Mouse (Mus musculus) CD4-positive helper T cell, adult 2 months (primary cell): ENCODE results near the gene Zbtb16.

Source experiments
- DNase-seq: peaks from one replicate; pipeline ENCODE4 v3.0.0-alpha.2; 2012; ENCODE audit warnings: low read depth, missing footprints, low spot score

Zbtb16 gene

GRCm38 (mm10) chr9:48744916-48745315 is 91.1 kb downstream of the Zbtb16 start:
- no peak for DNase-seq

DNA sequence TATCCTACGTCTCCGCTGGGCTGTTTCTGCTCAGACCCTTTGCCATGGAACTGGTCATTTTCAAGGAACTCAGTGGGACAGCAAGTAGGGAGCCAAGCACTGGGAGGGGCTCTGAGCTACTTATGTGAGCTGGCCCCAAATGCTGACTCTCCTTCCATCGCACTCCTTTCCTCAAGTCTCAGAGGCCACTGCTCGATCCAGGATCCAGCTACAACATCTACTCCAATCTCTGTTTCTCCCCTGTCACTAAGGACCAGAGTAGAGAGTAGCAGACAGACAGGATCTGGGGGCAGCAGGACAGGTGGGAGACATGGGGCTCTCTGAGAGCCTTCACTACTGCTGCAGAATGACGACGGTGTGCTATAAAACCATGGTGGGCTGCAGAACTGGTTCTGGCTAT is 91.6 kb downstream of the Zbtb16 start:
- DNase-seq = no peak

GRCm38 (mm10) chr9:48743338-48744285 is 92.4 kb downstream of the Zbtb16 start:
- no peak for DNase-seq

GRCm38 (mm10) chr9:48742150-48742549 is 93.9 kb downstream of the Zbtb16 start:
- DNase-seq = no peak

DNA sequence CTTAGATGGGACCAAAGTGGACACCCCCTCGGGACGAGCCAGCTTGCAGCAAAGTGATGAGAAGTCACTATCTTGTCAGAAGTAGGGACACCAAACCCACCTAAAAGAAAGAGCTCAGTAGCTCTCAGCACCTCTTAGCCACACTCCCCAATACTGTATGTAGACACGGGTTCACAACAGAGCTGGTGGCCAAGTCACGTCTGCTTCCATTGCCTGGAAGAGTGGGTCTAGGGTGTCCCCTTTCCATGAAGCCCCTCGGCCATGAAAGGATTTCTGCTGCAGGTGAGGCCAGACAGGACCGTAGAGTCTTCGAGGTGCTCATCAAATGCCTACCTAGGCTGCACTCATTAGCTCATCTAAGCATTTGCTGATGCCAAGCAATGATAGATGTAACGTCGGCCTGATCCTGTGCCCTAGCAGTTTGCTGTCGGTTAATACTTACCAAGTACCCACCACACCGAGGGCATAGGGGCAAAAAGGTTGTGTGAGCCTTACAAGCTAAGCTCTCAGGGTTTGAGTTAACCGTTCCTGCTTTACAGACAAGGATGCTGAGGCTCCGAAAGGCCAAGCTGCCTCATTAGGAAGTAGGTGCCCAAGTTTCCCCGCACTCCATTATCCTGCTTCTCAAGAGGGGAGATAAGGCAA is 94.5 kb downstream of the Zbtb16 start:
- DNase-seq = no peak

GRCm38 (mm10) chr9:48740732-48741255 is 95.2 kb downstream of the Zbtb16 start:
- no peak for DNase-seq

GRCm38 (mm10) chr9:48740098-48740505 is 95.9 kb downstream of the Zbtb16 start:
- DNase-seq = peak; percentile 88

DNA sequence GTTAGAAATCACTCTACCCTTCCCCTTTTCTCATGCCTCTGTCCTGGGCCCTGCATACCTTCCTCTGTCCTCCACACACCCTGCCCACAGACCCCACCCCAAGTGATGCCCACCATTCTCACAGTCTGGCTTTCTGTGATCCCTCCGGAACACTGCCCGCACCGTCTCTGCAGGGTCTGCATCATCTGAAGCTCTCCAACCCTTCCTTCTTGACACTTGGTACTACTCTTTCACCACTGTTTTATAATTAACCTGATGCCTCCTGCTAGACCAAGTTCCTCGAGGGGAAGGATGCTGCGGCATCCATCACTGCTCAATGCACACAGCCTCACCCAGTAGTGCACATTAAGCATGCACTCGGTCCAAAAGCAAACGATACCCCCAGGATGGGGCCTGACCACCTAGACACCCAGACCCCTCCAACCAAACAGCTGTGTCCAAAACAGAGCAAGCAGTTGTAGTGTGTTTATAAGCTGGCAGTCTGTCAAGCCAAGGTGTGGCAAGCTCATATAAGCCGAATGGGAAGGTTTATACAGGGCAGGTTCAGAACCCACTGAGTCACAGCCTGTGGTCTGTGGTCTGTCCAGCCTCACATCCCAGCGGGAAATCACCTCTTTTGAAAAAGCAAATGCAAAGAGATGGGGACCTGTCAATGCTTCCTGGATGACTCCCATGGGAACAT is 97.1 kb downstream of the Zbtb16 start:
- no peak for DNase-seq

- DNase-seq = no peak
Observed at GRCm38 (mm10) chr9:48737911-48738310, 98.1 kb downstream of the Zbtb16 start.

GRCm38 (mm10) chr9:48737210-48737850 is 98.7 kb downstream of the Zbtb16 start:
- DNase-seq = no peak

GRCm38 (mm10) chr9:48736361-48737209 is 99.4 kb downstream of the Zbtb16 start:
- no peak for DNase-seq

DNA sequence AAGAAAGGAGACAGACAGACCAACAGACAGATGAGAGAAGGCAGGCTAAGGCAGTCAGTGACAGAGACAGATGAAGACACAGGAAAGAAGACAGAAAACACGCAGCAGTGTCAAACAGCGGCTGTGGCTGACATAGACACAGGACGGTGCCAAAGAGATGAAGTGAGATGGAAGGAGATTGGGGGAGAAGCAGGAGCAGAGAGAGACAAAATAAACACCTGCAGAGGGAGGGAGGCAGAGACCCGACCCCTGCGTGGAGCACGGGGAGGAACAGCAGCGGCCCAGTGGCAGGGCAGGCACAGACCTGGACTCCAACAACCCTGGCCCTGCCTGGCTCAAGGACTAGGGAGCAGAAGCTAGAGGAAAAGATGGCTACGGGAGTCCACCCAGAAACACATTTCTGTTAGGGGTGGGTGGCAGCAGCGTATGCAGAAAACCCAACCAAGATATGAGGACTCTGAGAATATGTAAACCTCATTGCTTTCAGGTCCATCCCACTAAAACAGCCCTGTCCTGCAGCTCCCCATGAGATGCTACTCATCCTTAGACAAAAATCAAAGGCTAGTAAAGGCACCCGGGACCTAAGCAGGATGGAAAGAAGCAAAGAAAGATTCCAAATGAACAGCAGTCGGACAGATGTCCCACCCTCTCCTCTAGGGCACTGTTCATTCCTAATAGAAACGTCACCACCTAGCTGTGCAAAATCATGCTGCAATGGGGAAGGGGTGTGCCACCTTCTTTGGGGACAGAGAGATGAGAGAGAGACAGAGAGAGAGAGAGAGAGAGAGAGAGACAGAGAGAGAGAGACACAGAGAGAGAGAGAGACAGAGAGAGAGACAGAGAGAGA is 100.3 kb downstream of the Zbtb16 start:
- DNase-seq = no peak

- DNase-seq = no peak
Observed at GRCm38 (mm10) chr9:48734725-48735465, 101.1 kb downstream of the Zbtb16 start.

DNA sequence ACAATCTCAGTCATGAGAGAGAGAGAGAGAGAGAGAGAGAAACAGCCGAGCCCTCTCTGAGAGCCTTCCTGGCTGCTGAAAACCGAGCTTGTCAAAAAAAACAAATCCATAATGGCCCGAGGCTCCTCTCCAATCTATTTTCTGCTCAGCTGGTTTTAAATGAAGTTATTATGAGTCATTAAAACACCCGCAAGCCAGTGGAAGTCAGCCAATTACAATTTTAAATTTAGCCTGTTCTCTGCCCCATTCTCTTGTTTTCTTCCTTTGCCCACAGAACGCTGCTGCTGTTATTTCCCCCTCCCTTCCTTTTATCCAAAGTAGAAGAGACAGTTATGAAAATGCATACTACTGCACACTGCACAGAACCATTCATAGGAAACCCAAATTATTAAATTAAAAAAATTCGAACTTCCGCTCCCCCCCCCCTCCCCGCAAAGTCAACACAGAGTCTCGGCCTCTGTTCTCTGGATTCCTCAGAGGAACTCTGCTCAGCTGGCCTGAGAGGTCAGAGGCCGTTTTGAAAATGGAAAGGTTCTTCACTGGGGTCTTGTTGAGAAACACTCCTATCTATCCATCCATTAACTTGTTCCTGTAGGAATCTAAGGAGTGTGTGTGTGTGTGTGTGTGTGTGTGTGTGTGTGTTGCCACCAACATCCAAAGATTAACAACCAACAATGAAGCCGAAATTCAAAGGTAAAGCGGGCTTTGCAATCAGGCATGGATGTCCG is 102.0 kb downstream of the Zbtb16 start:
- no peak for DNase-seq

- no peak for DNase-seq
Observed at GRCm38 (mm10) chr9:48733083-48733482, 102.9 kb downstream of the Zbtb16 start.

GRCm38 (mm10) chr9:48731651-48732536 is 104.1 kb downstream of the Zbtb16 start:
- DNase-seq = no peak

DNA sequence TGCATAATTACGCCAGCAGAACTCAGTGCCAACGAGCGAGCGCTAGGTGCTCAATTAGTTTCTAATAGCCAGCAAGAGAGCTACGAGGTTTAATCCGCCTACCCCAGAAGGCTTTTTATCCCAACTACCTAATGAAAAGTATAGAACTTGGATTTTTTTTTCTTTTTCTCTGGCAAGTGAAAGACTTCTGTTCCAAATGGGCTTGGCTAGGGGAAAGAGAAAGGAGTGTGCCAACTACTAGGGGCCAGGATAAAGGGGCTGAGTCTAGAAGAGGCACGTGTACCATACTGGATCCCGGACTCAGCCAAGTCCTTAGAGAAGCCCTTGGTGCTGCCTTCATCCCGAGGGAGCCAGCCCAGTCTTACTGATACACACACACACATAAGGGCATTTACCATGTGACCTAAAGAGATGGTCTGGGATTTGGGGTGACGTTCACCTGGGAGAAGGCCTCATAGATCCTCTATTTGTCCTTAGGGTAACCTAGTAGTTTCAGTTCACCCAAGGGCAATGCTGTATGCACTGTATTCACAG is 105.5 kb downstream of the Zbtb16 start:
- no peak for DNase-seq
